Mouse (Mus musculus) myocyte (in vitro differentiated cells): ENCODE measurements around the gene Paxx. TPM values are rescaled to one million over a fixed set of nuclear protein-coding genes. Genes with fewer than 3 reads are reported as not detected.
A peak's percentile ranks its signal among the peaks of the same experiment; 100 is the strongest.

Source experiments
- H3K27me3 ChIP-seq: one replicate; pipeline ENCODE4 v1.6.1; 2011; ENCODE audit not compliant: control insufficient read depth, insufficient read depth, insufficient read length
- H3K36me3 ChIP-seq: one replicate; pipeline ENCODE4 v1.6.1; 2011; ENCODE audit not compliant: control insufficient read depth, insufficient read depth
- H3K4me2 ChIP-seq: one replicate; pipeline ENCODE4 v1.6.1; 2011; ENCODE audit warnings: low read depth, control low read depth
- H3K4me3 ChIP-seq: one replicate; pipeline ENCODE4 v1.5.1; 2011; ENCODE audit warnings: mild to moderate bottlenecking, control low read depth, moderate library complexity
- H3K79me2 ChIP-seq: one replicate; pipeline ENCODE4 v1.6.1; 2011; ENCODE audit not compliant: control insufficient read depth, insufficient read depth
- H3ac ChIP-seq: one replicate; pipeline ENCODE4 v1.6.1; 2011; ENCODE audit not compliant: control insufficient read depth, insufficient read length
- CEBPB ChIP-seq: IDR thresholded peaks from 2 replicates; pipeline ENCODE4 v1.6.1; 2011; ENCODE audit warnings: mild to moderate bottlenecking, moderate library complexity; ENCODE audit not compliant: poor library complexity, insufficient read depth, severe bottlenecking
- E2F4 ChIP-seq: IDR thresholded peaks from one replicate; pipeline ENCODE4 v1.6.1; 2011; ENCODE audit warnings: mild to moderate bottlenecking, control low read depth, moderate library complexity; ENCODE audit not compliant: insufficient read depth
- MAX ChIP-seq: IDR thresholded peaks from one replicate; pipeline ENCODE4 v1.6.1; 2011; ENCODE audit warnings: low read depth, mild to moderate bottlenecking, control low read depth
- MYOD1 ChIP-seq, 3 experiments: IDR thresholded peaks; one replicate each; pipeline ENCODE4 v1.6.1; 2011; ENCODE audit warnings: control low read depth in 2 of 3, low read depth in 2 of 3, mild to moderate bottlenecking in 2 of 3, moderate library complexity in 1 of 3; ENCODE audit not compliant: insufficient read length in 2 of 3, control insufficient read depth in 1 of 3
- MYOG ChIP-seq, 3 experiments: IDR thresholded peaks; one replicate each; pipeline ENCODE4 v1.6.1; 2011; ENCODE audit warnings: control low read depth in 2 of 3, low read depth in 2 of 3, mild to moderate bottlenecking in 2 of 3; ENCODE audit not compliant: insufficient read length in 2 of 3, control insufficient read depth in 1 of 3, insufficient read depth in 1 of 3
- POLR2A ChIP-seq: IDR thresholded peaks from one replicate; pipeline ENCODE4 v1.6.1; 2011; ENCODE audit warnings: low read depth, mild to moderate bottlenecking, control low read depth, moderate library complexity; ENCODE audit not compliant: insufficient read length
- POLR2AphosphoS2 ChIP-seq: IDR thresholded peaks from one replicate; pipeline ENCODE4 v1.6.1; 2011; ENCODE audit warnings: low read depth, control low read depth; ENCODE audit not compliant: insufficient read length
- REST ChIP-seq: IDR thresholded peaks from one replicate; pipeline ENCODE4 v1.6.1; 2011; ENCODE audit warnings: mild to moderate bottlenecking, control low read depth, moderate library complexity; ENCODE audit not compliant: insufficient read depth, insufficient read length
- SRF ChIP-seq: IDR thresholded peaks from one replicate; pipeline ENCODE4 v1.6.1; 2011; ENCODE audit warnings: low read depth; ENCODE audit not compliant: control insufficient read depth, insufficient read length
- TCF12 ChIP-seq: IDR thresholded peaks from one replicate; pipeline ENCODE4 v1.6.1; 2011; ENCODE audit warnings: mild to moderate bottlenecking, control low read depth; ENCODE audit not compliant: poor library complexity, insufficient read depth, severe bottlenecking
- TCF3 ChIP-seq: IDR thresholded peaks from one replicate; pipeline ENCODE4 v1.6.1; 2011; ENCODE audit warnings: low read depth, control low read depth; ENCODE audit not compliant: insufficient read length
- USF1 ChIP-seq: IDR thresholded peaks from one replicate; pipeline ENCODE4 v1.6.1; 2011; ENCODE audit warnings: low read depth, mild to moderate bottlenecking, control low read depth, moderate library complexity
- polyA plus RNA-seq: library from polyadenylated mRNA; unstranded; fragments of >200 nt; fragmentation: generic; extraction: Trizol; gene quantifications from one replicate; pipeline ENCODE4 v1.2.1, GENCODE M21; 2012; ENCODE audit warnings: missing spikeins

Paxx gene
- polyA plus RNA-seq, 1 experiment: 64.3 TPM

- Histone ChIP-seq H3K4me2 (no peak overlapping the region), H3K79me2 (no peaks in the 10 kb centered on the region), H3K27me3 (peaks cover 24% of the 10 kb centered on the region), H3K36me3 (no peaks in the 10 kb centered on the region), H3K4me3 (no peak overlapping the region), H3ac (no peak overlapping the region)
- TF ChIP-seq TCF3 (no peak), MYOG (IDR thresholded peaks at IDR 0.05; ENCODE audit: control insufficient read depth in 1 of 3, insufficient read depth in 1 of 3, insufficient read length in 2 of 3, low read depth in 2 of 3) (no peak), E2F4 (no peak), SRF (no peak), CEBPB (no peak), TCF12 (no peak), REST (no peak), POLR2AphosphoS2 (no peak), MAX (no peak), USF1 (no peak), MYOD1 (IDR thresholded peaks at IDR 0.05; ENCODE audit: control insufficient read depth in 1 of 3, insufficient read length in 2 of 3, low read depth in 2 of 3) (no peak), POLR2A (no peak)
Observed at GRCm38 (mm10) chr2:25472550-25472949, 11.7 kb upstream of the Paxx start.

- TF ChIP-seq REST (no peak), TCF12 (no peak), MYOG (IDR thresholded peaks at IDR 0.05; ENCODE audit: control insufficient read depth in 1 of 3, insufficient read depth in 1 of 3, insufficient read length in 2 of 3, low read depth in 2 of 3) (no peak), POLR2A (no peak), TCF3 (no peak), MYOD1 (IDR thresholded peaks at IDR 0.05; ENCODE audit: control insufficient read depth in 1 of 3, insufficient read length in 2 of 3, low read depth in 2 of 3) (no peak), POLR2AphosphoS2 (no peak), USF1 (no peak), E2F4 (no peak)
- Histone ChIP-seq H3K79me2 (no peaks in the 10 kb centered on the region), H3ac (no peak within 1 kb of the TSS), H3K4me3 (no peak within 1 kb of the TSS), H3K27me3 (peaks cover 1% of the 10 kb centered on the region), H3K4me2 (peak within 1 kb of the TSS; percentile 6), H3K36me3 (no peaks in the 10 kb centered on the region)
Observed at GRCm38 (mm10) chr2:25469969-25470368, 9.1 kb upstream of the Paxx start, which contains the start of gene Ptgds. Ptgds (minus strand) TSS chr2:25470046.

DNA sequence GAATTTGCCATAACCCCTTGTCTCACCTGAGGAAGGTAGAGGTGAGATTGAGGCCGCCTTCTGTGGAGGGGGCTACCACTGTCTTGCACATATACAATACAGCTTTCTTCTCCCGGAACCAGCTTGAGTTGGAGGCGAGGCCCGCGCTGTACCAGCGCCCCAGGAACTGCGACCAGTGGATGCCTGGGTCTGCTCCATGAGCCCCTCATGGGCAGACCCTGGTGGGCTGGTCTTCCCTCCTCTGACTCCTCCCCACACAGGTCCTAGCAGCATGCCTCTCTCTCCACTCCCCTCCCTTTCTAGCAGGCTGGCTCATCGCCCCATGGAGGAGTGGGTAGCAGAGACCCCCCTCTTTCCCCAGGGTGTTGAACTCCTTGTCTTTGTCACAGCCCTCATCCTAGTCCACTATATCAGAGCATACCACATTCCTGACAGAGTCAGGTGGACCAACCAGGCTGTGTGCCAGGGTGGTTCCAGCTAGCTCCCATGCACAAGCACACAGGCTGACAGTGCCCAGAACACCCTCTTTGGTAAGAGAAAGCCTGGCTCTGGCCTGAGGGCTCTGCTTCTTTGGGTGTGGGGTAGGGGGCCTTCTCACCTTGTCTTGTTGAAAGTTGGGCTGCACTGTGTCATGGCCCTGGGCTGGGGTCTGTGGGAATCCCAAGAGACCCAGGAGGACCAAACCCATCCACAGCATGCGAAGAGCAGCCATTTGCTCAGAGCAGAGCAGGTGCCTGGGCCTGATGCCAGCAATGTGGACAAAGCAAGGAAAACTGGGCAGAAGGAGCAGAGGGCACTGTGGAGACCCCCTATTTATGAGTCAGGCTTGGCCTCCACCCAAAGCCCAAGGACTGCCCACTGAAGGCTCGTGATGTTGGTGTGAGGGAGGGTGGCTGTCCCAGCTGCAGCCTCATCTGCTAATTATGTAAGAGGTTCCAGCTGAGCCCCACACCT lies 8.3 kb upstream of the Paxx start:
- Histone ChIP-seq H3K79me2 (no peaks in the 10 kb centered on the region), H3K4me3 (no peak overlapping the region), H3ac (no peak overlapping the region), H3K36me3 (no peaks in the 10 kb centered on the region), H3K27me3 (no peaks in the 10 kb centered on the region), H3K4me2 (peak overlapping the region; percentile 6)
- TF ChIP-seq E2F4: no peak
- peak in 2 of 3 experiments; percentile 15 to 73 for TF ChIP-seq MYOG (IDR thresholded peaks at IDR 0.05; ENCODE audit: control insufficient read depth in 1 of 3, insufficient read depth in 1 of 3, insufficient read length in 2 of 3, low read depth in 2 of 3)
- TF ChIP-seq MYOD1 (IDR thresholded peaks at IDR 0.05; ENCODE audit: control insufficient read depth in 1 of 3, insufficient read length in 2 of 3, low read depth in 2 of 3): peak in 2 of 3 experiments; percentile 73 to 76

DNA sequence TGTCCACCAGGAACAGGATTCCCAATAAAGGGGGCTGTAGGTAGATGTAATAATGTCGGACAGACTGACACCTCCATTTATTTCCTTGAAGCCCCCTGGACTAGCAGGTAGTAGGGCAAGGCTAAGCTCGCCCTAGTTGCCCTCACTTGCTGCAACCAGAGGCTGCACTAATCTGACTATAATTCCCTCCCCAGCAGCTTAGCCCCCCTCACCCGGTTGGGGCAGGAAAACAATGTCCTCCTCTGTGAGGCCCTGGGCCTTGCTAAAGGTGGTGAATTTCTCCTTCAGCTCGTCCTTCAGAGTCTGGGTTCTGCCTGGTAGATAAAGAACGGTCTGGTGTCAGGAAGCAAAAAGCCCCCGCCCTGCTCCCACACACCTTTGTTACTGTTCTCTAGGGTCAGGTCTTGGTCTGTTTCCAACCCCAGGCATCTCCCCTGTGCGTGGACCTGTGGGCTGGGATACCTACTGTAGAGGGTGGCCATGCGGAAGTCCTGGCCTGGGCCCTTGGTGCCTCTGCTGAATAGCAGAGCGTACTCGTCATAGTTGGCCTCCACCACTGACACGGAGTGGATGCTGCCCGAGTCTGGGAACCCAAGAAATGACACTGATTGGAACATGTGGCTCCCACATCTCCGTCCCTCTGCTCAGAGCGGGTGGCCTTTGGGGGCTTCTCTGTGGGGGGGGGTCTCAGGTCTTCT lies 6.9 kb upstream of the Paxx start:
- Histone ChIP-seq H3K27me3 (no peaks in the 10 kb centered on the region), H3K36me3 (no peaks in the 10 kb centered on the region), H3ac (no peak overlapping the region), H3K79me2 (no peaks in the 10 kb centered on the region), H3K4me2 (no peak overlapping the region), H3K4me3 (no peak overlapping the region)
- no peak for TF ChIP-seq MYOG (IDR thresholded peaks at IDR 0.05; ENCODE audit: control insufficient read depth in 1 of 3, insufficient read depth in 1 of 3, insufficient read length in 2 of 3, low read depth in 2 of 3)
